Comparison of ENCODE assay signal across 29 mouse cellular contexts in genomic region chr13:73821251-73821650, GRCm38 (mm10). TPM values are rescaled to one million over a fixed set of nuclear protein-coding genes. Genes with fewer than 3 reads are reported as not detected.
"Had no signal": no experiment of that assay in that cellular context is flagged by ENCODE, and none has a peak within 500 bp of the region (broad histone marks: within the 10 kb centered on the region; RNA-seq: fewer than 3 reads in every experiment).

No protein-coding gene starts in this region.

- ATAC-seq: forebrain, embryonic 15.5 days; forebrain, embryonic 16.5 days; forebrain, postnatal 0 days had no signal

- H3K27ac ChIP-seq: embryonic facial prominence, embryonic 10.5 days; embryonic facial prominence, embryonic 12.5 days; embryonic facial prominence, embryonic 13.5 days; embryonic facial prominence, embryonic 15.5 days; forebrain, embryonic 10.5 days; forebrain, embryonic 12.5 days; forebrain, embryonic 13.5 days; forebrain, embryonic 15.5 days; gastrocnemius, adult 2 months; heart, adult 2 months had no signal

- H3K4me1 ChIP-seq: embryonic facial prominence, embryonic 12.5 days; embryonic facial prominence, embryonic 13.5 days; embryonic facial prominence, embryonic 15.5 days; forebrain, embryonic 10.5 days; forebrain, embryonic 12.5 days; forebrain, embryonic 13.5 days; forebrain, embryonic 15.5 days had no signal

- H3K27me3 ChIP-seq: embryonic facial prominence, embryonic 12.5 days; embryonic facial prominence, embryonic 13.5 days; embryonic facial prominence, embryonic 15.5 days; forebrain, embryonic 12.5 days; forebrain, embryonic 13.5 days; forebrain, embryonic 15.5 days had no signal

- H3K4me3 ChIP-seq: embryonic facial prominence, embryonic 10.5 days; embryonic facial prominence, embryonic 12.5 days; embryonic facial prominence, embryonic 13.5 days; embryonic facial prominence, embryonic 15.5 days; erythroblast, embryonic 14.5 days; forebrain, embryonic 10.5 days; forebrain, embryonic 12.5 days; forebrain, embryonic 13.5 days; forebrain, embryonic 15.5 days; gastrocnemius, adult 2 months; heart, adult 2 months had no signal

- DNase-seq: cerebellum, adult 2 months; cerebellum, adult 8-10 months; cerebellum, adult 9-10 months; cerebellum, adult 9-11 months; cerebellum, postnatal 10 days; cerebellum, postnatal 14 days; cerebellum, postnatal 25 days; cerebellum, postnatal 36 days; embryo, embryonic 11 days; forebrain, postnatal 0 days; gastrocnemius, adult 2 months; gastrocnemius, postnatal 10 days; gastrocnemius, postnatal 14 days; gastrocnemius, postnatal 25 days; gastrocnemius, postnatal 36 days; heart, adult 18-20 months; heart, adult 2 months had no signal

- H3K9ac ChIP-seq: embryonic facial prominence, embryonic 12.5 days; embryonic facial prominence, embryonic 13.5 days; embryonic facial prominence, embryonic 15.5 days; forebrain, embryonic 12.5 days; forebrain, embryonic 13.5 days; forebrain, embryonic 15.5 days; forebrain, postnatal 0 days had no signal

- H3K36me3 ChIP-seq: forebrain, embryonic 15.5 days had no signal

- H3K9me3 ChIP-seq: embryonic facial prominence, embryonic 10.5 days; embryonic facial prominence, embryonic 12.5 days; embryonic facial prominence, embryonic 13.5 days; embryonic facial prominence, embryonic 15.5 days; forebrain, embryonic 10.5 days; forebrain, embryonic 12.5 days; forebrain, embryonic 13.5 days; forebrain, embryonic 15.5 days had no signal

- H3K4me2 ChIP-seq: embryonic facial prominence, embryonic 12.5 days; embryonic facial prominence, embryonic 13.5 days; embryonic facial prominence, embryonic 15.5 days; forebrain, embryonic 12.5 days; forebrain, embryonic 13.5 days; forebrain, embryonic 15.5 days had no signal

RNA-seq across cellular contexts. Expression of gene Nkd2, which starts 26.2 kb away (rescaled TPM):
- total RNA-seq: common myeloid progenitor, adult 5-6 weeks; granulocyte monocyte progenitor cell, adult 5-6 weeks had no signal
- polyA plus RNA-seq: erythroblast, embryonic 14.5 days had no signal
